Mouse (Mus musculus) hindbrain, embryonic 13.5 days (tissue): ENCODE data around the gene Cdpf1. TPM values are rescaled to one million over a fixed set of nuclear protein-coding genes. Genes with fewer than 3 reads are reported as not detected.
"Not testable (repeated sequence)": the region's sequence is repeated elsewhere in the genome, so short reads cannot be mapped to it uniquely, and the experiment has no call there.

Source experiments
- ATAC-seq: fragments of 200-750 bp; cut with Nextera tagmentation; 2 replicates; pipeline ENCODE4 v1.8.0; 2017; ENCODE audit warnings: moderate TSS enrichment; ENCODE audit not compliant: low FRiP score
- H3K27ac ChIP-seq: fragments of 300-500 bp; sonication (generic); 2 replicates; pipeline ENCODE4 v1.5.1; 2015; ENCODE audit warnings: inconsistent platforms, mild to moderate bottlenecking, moderate library complexity
- H3K27me3 ChIP-seq: fragments of 300-500 bp; sonication (generic); 2 replicates; pipeline ENCODE4 v1.6.1; 2015; ENCODE audit warnings: mild to moderate bottlenecking, inconsistent platforms
- H3K36me3 ChIP-seq: fragments of 300-500 bp; sonication (generic); 2 replicates; pipeline ENCODE4 v1.6.1; 2015; ENCODE audit warnings: mild to moderate bottlenecking, inconsistent platforms
- H3K4me1 ChIP-seq: fragments of 300-500 bp; sonication (generic); replicated peaks from 2 replicates; pipeline ENCODE4 v1.6.1; 2015; ENCODE audit warnings: inconsistent platforms
- H3K4me2 ChIP-seq: fragments of 300-500 bp; sonication (generic); 2 replicates; pipeline ENCODE4 v1.6.1; 2015; ENCODE audit warnings: inconsistent platforms, mild to moderate bottlenecking, moderate library complexity
- H3K4me3 ChIP-seq: fragments of 300-500 bp; sonication (generic); 2 replicates; pipeline ENCODE4 v1.5.1; 2015; ENCODE audit warnings: mild to moderate bottlenecking, inconsistent platforms
- H3K9ac ChIP-seq: fragments of 300-500 bp; sonication (generic); 2 replicates; pipeline ENCODE4 v1.6.1; 2015; ENCODE audit warnings: mild to moderate bottlenecking, inconsistent platforms
- H3K9me3 ChIP-seq: fragments of 300-500 bp; sonication (generic); 2 replicates; pipeline ENCODE4 v1.6.1; 2016; ENCODE audit warnings: inconsistent platforms
- WGBS: fragments of 180-500 bp; shearing (Covaris S2); methylation state at CpG from one replicate; pipeline ENCODE4 v1.1.7; 2015; 5-methylcytosine and 5-hydroxymethylcytosine counted together
- polyA plus RNA-seq: library from polyadenylated mRNA; unstranded; fragments of >200 nt; fragmentation: Nextera tagmentation; extraction: Ambion mirVana; gene quantifications from 2 replicates; pipeline ENCODE4 v1.2.1, GENCODE M21; 2015

Gene Cdpf1
- polyA plus RNA-seq, 1 experiment from 2014 or later: 17.1 TPM

- H3K9me3 ChIP-seq: no peaks in the 10 kb centered on the region
- no peaks in the 10 kb centered on the region for H3K27me3 ChIP-seq
- WGBS: 84% methylated on average over 4 of the region's 4 CpGs
- H3K4me2 ChIP-seq: no peak overlapping the region
- H3K4me1 ChIP-seq: peaks cover 12% of the 10 kb centered on the region
- H3K36me3 ChIP-seq: no peaks in the 10 kb centered on the region
- no peak overlapping the region for H3K9ac ChIP-seq
- H3K27ac ChIP-seq: no peak overlapping the region
- ATAC-seq: no peak
- H3K4me3 ChIP-seq: no peak overlapping the region
Measured at GRCm38 (mm10) chr15:85806886-85807285, 4.6 kb downstream of the Cdpf1 start.

GRCm38 (mm10) chr15:85802931-85803330, 8.6 kb downstream of the Cdpf1 start:
- 0 out of 2 replicates have a peak, but pooled peaks cover 2% of the 10 kb centered on the region for H3K4me1 ChIP-seq
- H3K9ac ChIP-seq: no peak overlapping the region
- H3K27me3 ChIP-seq: no peaks in the 10 kb centered on the region
- 85% methylated on average over 2 of the region's 2 CpGs for WGBS
- no peaks in the 10 kb centered on the region for H3K36me3 ChIP-seq
- ATAC-seq: no peak
- H3K4me2 ChIP-seq: no peak overlapping the region
- no peaks in the 10 kb centered on the region for H3K9me3 ChIP-seq
- no peak overlapping the region for H3K4me3 ChIP-seq
- H3K27ac ChIP-seq: no peak overlapping the region

GRCm38 (mm10) chr15:85798676-85799075, 12.8 kb downstream of the Cdpf1 start:
- Histone ChIP-seq H3K27me3 (no peaks in the 10 kb centered on the region), H3K4me3 (no peak overlapping the region), H3K36me3 (no peaks in the 10 kb centered on the region), H3K9ac (no peak overlapping the region), H3K9me3 (no peaks in the 10 kb centered on the region), H3K4me1 (0 out of 2 replicates have a peak, but pooled peaks cover 2% of the 10 kb centered on the region), H3K27ac (no peak overlapping the region), H3K4me2 (no peak overlapping the region)
- ATAC-seq: no peak
- WGBS: 95% methylated on average over 8 of the region's 8 CpGs

- no peak overlapping the region for H3K9ac ChIP-seq
- no peak overlapping the region for H3K4me2 ChIP-seq
- H3K4me3 ChIP-seq: no peak overlapping the region
- ATAC-seq: no peak
- no peaks in the 10 kb centered on the region for H3K9me3 ChIP-seq
- WGBS: 87% methylated on average over 6 of the region's 6 CpGs
- H3K27ac ChIP-seq: no peak overlapping the region
- no peaks in the 10 kb centered on the region for H3K36me3 ChIP-seq
- H3K27me3 ChIP-seq: no peaks in the 10 kb centered on the region
- H3K4me1 ChIP-seq: no peaks in the 10 kb centered on the region
Measured at GRCm38 (mm10) chr15:85795516-85795915, 16.0 kb downstream of the Cdpf1 start.

- Histone ChIP-seq H3K4me3 (no peak overlapping the region), H3K36me3 (no peaks in the 10 kb centered on the region), H3K9me3 (no peaks in the 10 kb centered on the region), H3K4me2 (no peak overlapping the region), H3K9ac (no peak overlapping the region), H3K4me1 (no peaks in the 10 kb centered on the region), H3K27me3 (no peaks in the 10 kb centered on the region), H3K27ac (no peak overlapping the region)
- 88% methylated on average over 1 of the region's 1 CpGs for WGBS
- ATAC-seq: no peak
Measured at GRCm38 (mm10) chr15:85792819-85793218, 18.7 kb downstream of the Cdpf1 start.

- H3K4me3 ChIP-seq: no peak overlapping the region
- no peaks in the 10 kb centered on the region for H3K27me3 ChIP-seq
- no peak overlapping the region for H3K4me2 ChIP-seq
- 93% methylated on average over 4 of the region's 4 CpGs for WGBS
- no peak overlapping the region for H3K27ac ChIP-seq
- H3K9ac ChIP-seq: no peak overlapping the region
- H3K36me3 ChIP-seq: no peaks in the 10 kb centered on the region
- H3K4me1 ChIP-seq: no peaks in the 10 kb centered on the region
- no peak for ATAC-seq
- H3K9me3 ChIP-seq: no peaks in the 10 kb centered on the region
Measured at GRCm38 (mm10) chr15:85791449-85791848, 20.0 kb downstream of the Cdpf1 start.

- WGBS: 81% methylated on average over 16 of the region's 16 CpGs
- H3K4me3 ChIP-seq: no peak overlapping the region
- no peak overlapping the region for H3K27ac ChIP-seq
- ATAC-seq: no peak
- H3K9me3 ChIP-seq: no peaks in the 10 kb centered on the region
- no peak overlapping the region for H3K9ac ChIP-seq
- no peaks in the 10 kb centered on the region for H3K36me3 ChIP-seq
- no peaks in the 10 kb centered on the region for H3K27me3 ChIP-seq
- H3K4me1 ChIP-seq: no peaks in the 10 kb centered on the region
- H3K4me2 ChIP-seq: no peak overlapping the region
Measured at GRCm38 (mm10) chr15:85788633-85789032, 22.9 kb downstream of the Cdpf1 start.

- H3K27me3 ChIP-seq: no peaks in the 10 kb centered on the region
- no peaks in the 10 kb centered on the region for H3K36me3 ChIP-seq
- no peak overlapping the region for H3K9ac ChIP-seq
- no peaks in the 10 kb centered on the region; the same call in 1 of the 2 replicates for H3K9me3 ChIP-seq
- 95% methylated on average over 4 of the region's 4 CpGs for WGBS
- no peak for ATAC-seq
- no peak overlapping the region for H3K4me2 ChIP-seq
- no peaks in the 10 kb centered on the region for H3K4me1 ChIP-seq
- no peak overlapping the region for H3K27ac ChIP-seq
- H3K4me3 ChIP-seq: no peak overlapping the region
Measured at GRCm38 (mm10) chr15:85788051-85788450, 23.4 kb downstream of the Cdpf1 start.

GRCm38 (mm10) chr15:85787482-85787881, 24.0 kb downstream of the Cdpf1 start:
- no peak overlapping the region for H3K9ac ChIP-seq
- H3K4me2 ChIP-seq: no peak overlapping the region
- no peak overlapping the region for H3K4me3 ChIP-seq
- no peak overlapping the region for H3K27ac ChIP-seq
- WGBS: 92% methylated on average over 6 of the region's 6 CpGs
- no peaks in the 10 kb centered on the region for H3K36me3 ChIP-seq
- 0 out of 2 replicates have a peak, but pooled peaks cover 2% of the 10 kb centered on the region for H3K27me3 ChIP-seq
- no peak for ATAC-seq
- no peaks in the 10 kb centered on the region; the same call in 1 of the 2 replicates for H3K9me3 ChIP-seq
- H3K4me1 ChIP-seq: no peaks in the 10 kb centered on the region

GRCm38 (mm10) chr15:85786711-85787110, 24.8 kb downstream of the Cdpf1 start:
- 82% methylated on average over 5 of the region's 5 CpGs for WGBS
- Histone ChIP-seq H3K27ac (no peak overlapping the region), H3K4me2 (no peak overlapping the region), H3K4me3 (no peak overlapping the region), H3K36me3 (no peaks in the 10 kb centered on the region), H3K9ac (no peak overlapping the region), H3K27me3 (0 out of 2 replicates have a peak, but pooled peaks cover 3% of the 10 kb centered on the region), H3K4me1 (no peaks in the 10 kb centered on the region), H3K9me3 (no peaks in the 10 kb centered on the region; the same call in 1 of the 2 replicates)
- ATAC-seq: no peak

- Histone ChIP-seq H3K4me3 (no peak overlapping the region), H3K9me3 (no peaks in the 10 kb centered on the region; the same call in 1 of the 2 replicates), H3K27me3 (0 out of 2 replicates have a peak, but pooled peaks cover 3% of the 10 kb centered on the region), H3K4me1 (no peaks in the 10 kb centered on the region), H3K27ac (no peak overlapping the region), H3K36me3 (no peaks in the 10 kb centered on the region), H3K4me2 (no peak overlapping the region), H3K9ac (no peak overlapping the region)
- ATAC-seq: no peak
- WGBS: 96% methylated on average over 3 of the region's 3 CpGs
Measured at GRCm38 (mm10) chr15:85784341-85784740, 27.2 kb downstream of the Cdpf1 start.

GRCm38 (mm10) chr15:85783146-85783545, 28.4 kb downstream of the Cdpf1 start:
- H3K9me3 ChIP-seq: no peaks in the 10 kb centered on the region; the same call in 1 of the 2 replicates
- ATAC-seq: no peak
- no peaks in the 10 kb centered on the region for H3K4me1 ChIP-seq
- H3K4me3 ChIP-seq: no peak overlapping the region
- WGBS: 91% methylated on average over 4 of the region's 4 CpGs
- H3K27me3 ChIP-seq: 0 out of 2 replicates have a peak, but pooled peaks cover 3% of the 10 kb centered on the region
- no peak overlapping the region for H3K4me2 ChIP-seq
- H3K27ac ChIP-seq: no peak overlapping the region
- H3K36me3 ChIP-seq: no peaks in the 10 kb centered on the region
- H3K9ac ChIP-seq: no peak overlapping the region

- not testable (repeated sequence) for H3K4me2 ChIP-seq
Measured at GRCm38 (mm10) chr15:85778891-85779290, 32.6 kb downstream of the Cdpf1 start.

More at GRCm38 (mm10) chr15:85778891-85779290, 32.6 kb downstream of the Cdpf1 start:
- not testable (repeated sequence) for H3K27ac ChIP-seq, H3K4me1 ChIP-seq, H3K9me3 ChIP-seq, H3K36me3 ChIP-seq, ATAC-seq, H3K27me3 ChIP-seq, H3K9ac ChIP-seq, H3K4me3 ChIP-seq
- 91% methylated on average over 6 of the region's 6 CpGs for WGBS
